Mouse (Mus musculus): ENCODE results near the gene Gab1.

GRCm38 (mm10) chr8:80821367-80822225, 58.7 kb downstream of the Gab1 start:
- TF ChIP-seq CTCF (IDR thresholded peaks at IDR 0.05 in 2 of 3, conservative IDR thresholded peaks at IDR 0.05 in 1 of 3; ENCODE audit: control insufficient read depth in 1 of 3, insufficient read depth in 1 of 3, low read depth in 2 of 3, low read length in 3 of 3, poor library complexity in 1 of 3, severe bottlenecking in 1 of 3) (no peak), ZC3H11A (IDR thresholded peaks at IDR 0.05; ENCODE audit: low read depth, low read length) (no peak), EP300 (IDR thresholded peaks at IDR 0.05; ENCODE audit: low read depth in 1 of 2, low read length in 2 of 2) (no peak), MAX (IDR thresholded peaks at IDR 0.05; ENCODE audit: low read length) (no peak), POLR2A (IDR thresholded peaks at IDR 0.05; ENCODE audit: control insufficient read depth in 1 of 2, insufficient read depth in 1 of 2, low read depth in 1 of 2, low read length in 2 of 2, poor library complexity in 1 of 2) (no peak), NELFE (IDR thresholded peaks at IDR 0.05; ENCODE audit: low read depth, low read length) (no peak), POLR2AphosphoS5 (IDR thresholded peaks at IDR 0.05; ENCODE audit: borderline replicate concordance, low read depth, low read length) (no peak), GABPA (IDR thresholded peaks at IDR 0.05; ENCODE audit: low read depth, low read length) (no peak), TAL1 (IDR thresholded peaks at IDR 0.05; ENCODE audit: low read length) (no peak), SIN3A (IDR thresholded peaks at IDR 0.05; ENCODE audit: low read length) (no peak)
